Mouse (Mus musculus): ENCODE data around the gene Herc1.
A peak's percentile ranks its signal among the peaks of the same experiment; 100 is the strongest.
"Not testable (repeated sequence)": the region's sequence is repeated elsewhere in the genome, so short reads cannot be mapped to it uniquely, and the experiment has no call there.

Herc1 gene

GRCm38 (mm10) chr9:66349144-66349859, 948 bp upstream of the Herc1 start:
- no peak for DNase-seq

GRCm38 (mm10) chr9:66350788-66351430, 659 bp downstream of the Herc1 start:
- DNase-seq = peak; percentile 46

DNA sequence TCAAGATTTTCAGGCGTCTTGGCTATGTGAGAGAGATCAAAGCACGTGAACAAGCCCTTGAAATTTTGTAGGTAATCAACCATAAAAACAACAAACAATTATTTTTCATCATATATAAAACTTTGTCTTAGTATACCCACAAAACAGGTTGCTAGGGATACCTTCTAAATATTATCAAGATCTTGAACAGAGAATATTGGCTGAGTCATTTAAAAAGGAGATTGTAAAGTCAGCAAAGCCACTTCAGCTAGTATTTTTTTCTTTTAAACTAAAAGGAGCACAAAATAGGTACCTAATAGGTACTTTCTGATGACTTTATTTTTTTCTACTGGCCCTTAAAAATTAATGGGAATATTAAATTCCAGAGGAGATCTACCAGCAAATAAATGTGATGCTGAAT, 2.5 kb downstream of the Herc1 start:
- no peak for DNase-seq

DNA sequence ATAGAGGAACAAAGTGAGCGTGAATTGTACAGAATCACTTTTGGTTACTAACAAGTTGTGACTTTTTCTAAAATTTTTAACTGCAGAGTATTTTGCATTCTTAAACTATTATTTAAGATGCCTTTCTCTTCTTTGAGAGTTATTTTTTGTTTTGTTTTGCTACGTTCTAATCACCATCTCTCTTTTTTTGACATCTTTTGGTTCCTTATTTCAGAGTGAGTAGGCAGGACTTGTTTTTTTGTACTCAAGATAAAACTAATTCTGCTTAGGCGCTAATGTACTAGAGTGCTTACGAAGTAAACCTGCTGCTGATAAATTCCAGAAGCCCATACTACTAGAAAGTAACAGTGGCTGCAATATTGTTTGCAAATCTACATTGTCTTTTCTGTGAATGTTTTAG, 8.9 kb downstream of the Herc1 start:
- DNase-seq = no peak

- peak; percentile 16 for DNase-seq
Observed at GRCm38 (mm10) chr9:66360143-66360690, 10.0 kb downstream of the Herc1 start.

GRCm38 (mm10) chr9:66368890-66369433, 18.7 kb downstream of the Herc1 start:
- DNase-seq = no peak

DNA sequence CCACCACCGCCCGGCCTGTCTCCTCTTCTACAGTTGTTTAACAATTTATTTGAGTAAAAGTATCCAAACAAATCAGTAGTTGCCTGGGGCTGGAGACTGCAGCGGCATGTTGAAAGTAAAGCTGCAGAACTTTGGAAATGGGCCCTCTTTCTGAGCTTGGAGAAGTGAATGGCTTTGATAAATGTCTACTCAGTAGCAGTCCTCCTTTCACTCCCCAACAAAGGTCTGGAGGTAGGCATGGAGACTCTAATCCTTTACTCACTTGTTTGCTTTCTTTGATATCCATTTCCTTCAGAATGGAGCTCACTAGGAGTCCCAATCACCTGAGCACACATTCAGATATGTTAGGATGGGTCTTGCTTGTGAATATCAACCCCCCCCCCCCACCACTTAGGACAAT, 20.1 kb downstream of the Herc1 start:
- no peak for DNase-seq

DNA sequence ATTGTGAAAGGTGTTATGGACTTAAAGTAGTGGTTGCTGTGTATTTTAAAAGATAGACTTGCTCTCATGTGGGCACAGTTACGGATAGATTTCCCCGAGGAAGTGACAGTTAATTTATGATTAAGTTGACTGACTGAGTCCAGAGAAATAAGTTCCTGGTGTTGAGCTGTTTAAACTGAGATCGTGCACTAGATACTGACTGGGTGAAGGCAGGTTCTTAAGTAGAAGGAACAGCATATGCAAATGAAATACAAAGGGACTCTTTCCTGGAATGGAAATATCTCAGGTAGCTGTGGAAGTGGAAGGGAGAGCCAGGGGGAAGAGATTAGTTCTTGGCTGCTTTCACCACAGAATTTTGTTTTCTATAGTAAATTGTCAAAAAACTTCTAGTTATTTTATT, 20.6 kb downstream of the Herc1 start:
- DNase-seq = no peak

DNA sequence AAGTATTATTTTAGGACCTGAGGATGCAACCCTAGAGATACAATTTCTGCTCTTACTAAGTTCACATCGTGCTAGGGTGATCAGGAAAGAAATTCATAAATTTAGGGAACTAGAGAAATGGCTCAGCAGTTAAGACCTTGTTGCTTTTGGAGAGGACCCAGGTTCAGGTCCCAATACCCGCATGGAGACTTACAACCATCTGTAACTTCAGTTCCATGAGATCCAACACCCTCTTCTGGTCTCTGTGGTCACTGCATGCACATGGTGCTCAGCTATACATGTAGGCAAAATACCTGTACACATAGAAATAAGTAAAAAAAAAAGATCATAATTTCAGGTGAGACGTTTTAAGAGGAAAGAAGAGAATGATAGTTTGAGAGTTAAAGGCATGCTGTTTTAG, 23.2 kb downstream of the Herc1 start:
- DNase-seq = no peak

- DNase-seq = no peak
Observed at GRCm38 (mm10) chr9:66374495-66375478, 24.5 kb downstream of the Herc1 start.

DNA sequence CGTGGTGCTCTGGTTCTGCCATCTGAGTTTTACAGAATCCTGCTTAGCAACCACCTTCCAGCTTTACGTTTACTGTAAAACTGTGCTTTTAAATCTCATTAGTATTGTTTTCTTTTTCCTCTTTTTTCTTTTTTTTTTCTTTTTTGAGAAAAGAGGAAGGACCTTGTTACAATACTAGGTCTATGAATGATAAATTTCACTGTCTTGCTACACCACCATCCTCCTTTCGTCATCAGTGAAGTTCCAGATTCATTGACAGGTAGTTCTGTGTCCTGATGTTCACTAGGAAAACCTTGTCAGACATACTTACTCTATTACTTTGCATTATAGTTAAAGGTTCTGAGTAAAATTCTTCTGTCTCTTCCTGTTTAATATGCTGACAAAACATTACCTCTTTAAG, 33.2 kb downstream of the Herc1 start:
- DNase-seq = no peak

DNA sequence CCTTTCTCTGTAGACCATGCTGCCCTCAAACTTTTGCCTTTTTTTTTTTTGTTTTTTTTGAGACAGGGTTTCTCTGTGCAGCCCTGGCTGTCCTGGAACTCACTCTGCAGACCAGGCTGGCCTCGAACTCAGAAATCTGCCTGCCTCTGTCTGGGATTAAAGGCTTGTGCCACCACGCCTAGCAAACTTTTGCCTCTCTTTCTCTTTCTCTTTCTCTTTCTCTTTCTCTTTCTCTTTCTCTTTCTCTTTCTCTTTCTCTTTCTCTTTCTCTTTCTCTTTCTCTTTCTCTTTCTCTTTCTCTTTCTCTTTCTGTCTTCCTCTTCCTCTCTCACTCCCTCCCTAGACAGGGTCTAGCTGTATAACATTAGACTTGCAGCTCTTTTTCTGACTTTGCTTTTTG, 40.1 kb downstream of the Herc1 start:
- not testable (repeated sequence) for DNase-seq

DNA sequence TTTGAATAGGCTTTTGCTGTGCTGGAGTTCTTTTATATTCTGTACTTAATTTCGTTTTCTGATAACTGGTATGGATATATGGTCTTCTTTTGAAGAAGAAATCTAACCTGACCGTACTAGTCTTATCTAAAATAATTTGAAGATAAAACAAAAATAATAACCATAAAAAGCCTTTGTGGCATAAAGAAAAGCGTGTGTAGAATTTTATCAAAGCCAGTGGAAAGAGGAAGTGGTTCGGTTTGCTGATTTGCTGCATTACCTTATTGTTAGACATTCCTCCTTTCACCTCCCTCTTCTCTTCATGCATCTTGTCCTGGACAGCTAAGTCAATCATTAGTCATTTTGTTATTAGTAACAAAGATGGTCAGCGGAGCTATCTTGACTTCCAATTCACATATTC, 43.1 kb downstream of the Herc1 start:
- no peak for DNase-seq

- no peak for DNase-seq
Observed at GRCm38 (mm10) chr9:66423492-66423891, 73.2 kb downstream of the Herc1 start.

- no peak for DNase-seq
Observed at GRCm38 (mm10) chr9:66440007-66440406, 89.8 kb downstream of the Herc1 start.

DNA sequence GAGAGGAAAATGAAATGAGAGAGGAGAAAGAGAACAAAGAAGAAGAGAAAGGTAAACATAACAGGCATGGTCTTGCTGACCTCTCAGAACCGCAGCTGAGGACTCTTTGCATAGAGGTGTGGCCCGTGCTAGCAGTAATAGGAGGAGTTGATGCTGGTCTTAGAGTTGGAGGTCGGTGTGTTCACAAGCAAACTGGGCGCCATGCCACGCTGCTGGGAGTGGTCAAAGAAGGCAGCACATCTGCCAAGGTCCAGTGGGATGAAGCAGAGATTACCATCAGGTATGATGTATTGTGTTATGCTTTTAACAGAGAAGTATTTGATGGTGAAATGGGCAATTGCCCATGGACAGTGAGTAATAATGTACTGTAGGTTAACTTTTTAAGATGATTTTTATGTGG, 98.0 kb downstream of the Herc1 start:
- no peak for DNase-seq

DNA sequence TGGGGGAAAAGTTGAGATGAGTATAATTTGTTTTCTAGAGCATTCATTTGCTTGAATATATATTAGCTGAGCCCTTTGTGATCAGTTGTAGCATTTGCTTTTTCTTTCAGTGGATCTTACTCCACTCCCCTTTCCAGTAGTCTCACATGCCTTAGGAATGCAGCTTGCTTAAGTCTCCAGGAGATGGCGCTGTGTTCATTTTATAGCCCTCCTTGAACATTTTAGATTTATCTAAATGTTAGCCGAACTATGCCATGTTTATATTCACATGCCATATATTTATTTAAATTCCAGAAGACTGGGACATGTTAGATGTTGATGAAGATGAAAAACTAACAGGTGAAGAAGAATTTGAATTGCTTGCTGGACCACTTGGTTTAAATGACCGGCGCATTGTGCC, 114.8 kb downstream of the Herc1 start:
- DNase-seq = no peak

GRCm38 (mm10) chr9:66477785-66478184, 127.5 kb downstream of the Herc1 start:
- no peak for DNase-seq

DNA sequence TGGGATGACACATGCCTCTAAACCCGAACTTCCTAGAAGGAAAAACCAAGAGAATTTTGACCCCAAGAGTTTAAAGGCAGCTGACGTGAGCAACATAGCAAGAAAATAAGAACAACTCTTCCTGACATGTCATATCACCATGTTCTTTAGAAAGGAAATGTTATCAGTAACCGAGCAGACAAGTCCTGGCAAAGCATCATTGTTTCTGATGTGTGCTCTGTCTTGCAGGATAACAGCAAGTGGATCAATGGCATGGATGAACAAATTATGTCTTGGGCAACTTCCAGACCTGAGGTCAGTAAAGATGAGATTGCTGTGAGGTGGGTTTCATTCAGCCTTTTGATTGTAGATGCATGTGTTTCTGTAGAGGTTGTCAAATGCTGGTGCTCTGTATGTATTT, 133.2 kb downstream of the Herc1 start:
- no peak for DNase-seq

- no peak for DNase-seq
Observed at GRCm38 (mm10) chr9:66488786-66489185, 138.5 kb downstream of the Herc1 start.

GRCm38 (mm10) chr9:66492361-66492760, 142.1 kb downstream of the Herc1 start:
- no peak for DNase-seq

DNA sequence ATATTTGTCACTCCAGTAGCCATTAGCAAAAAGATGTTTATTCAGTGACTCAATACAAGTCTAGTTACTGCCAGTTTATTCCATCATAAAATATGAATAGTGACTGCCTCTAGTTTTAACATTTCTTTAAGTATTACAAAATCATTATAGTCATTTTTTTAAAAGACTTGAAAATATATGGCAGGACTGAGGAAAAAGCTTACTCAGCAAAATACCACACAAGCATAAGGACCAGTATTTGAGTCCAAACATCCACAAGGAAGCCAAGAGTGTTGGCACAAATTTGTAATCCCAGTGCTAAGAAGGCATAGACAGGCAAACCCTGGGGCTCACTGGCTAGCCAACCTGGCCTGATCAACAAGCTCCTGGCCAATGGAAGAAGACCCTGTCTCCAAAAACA, 143.7 kb downstream of the Herc1 start:
- DNase-seq = no peak

GRCm38 (mm10) chr9:66501248-66501647, 151.0 kb downstream of the Herc1 start:
- no peak for DNase-seq

Measured in right cerebral cortex, postnatal 25 days (tissue).